Mouse (Mus musculus) forebrain, embryonic 13.5 days (tissue): ENCODE results near the gene Eya3. TPM values are rescaled to one million over a fixed set of nuclear protein-coding genes. Genes with fewer than 3 reads are reported as not detected.

Experiments
- polyA plus RNA-seq: library from polyadenylated mRNA; unstranded; fragments of >200 nt; fragmentation: Nextera tagmentation; extraction: Ambion mirVana; gene quantifications from 2 replicates; pipeline ENCODE4 v1.2.1, GENCODE M21; 2015

Gene Eya3
- polyA plus RNA-seq, 1 experiment from 2014 or later: 24.1 TPM

Other genes with a start within 250 kb of the Eya3 start
- gene Phactr4, start 216.5 kb upstream of the Eya3 start, polyA plus RNA-seq: 17.5 and 18.7 TPM in 2 replicates
- gene Med18, start 175.1 kb upstream of the Eya3 start, polyA plus RNA-seq: 26.1 and 28.1 TPM in 2 replicates
- 6.3 and 7.0 TPM in 2 replicates for gene Sesn2, start 128.5 kb upstream of the Eya3 start, polyA plus RNA-seq
- gene Atpif1, start 105.3 kb upstream of the Eya3 start, polyA plus RNA-seq: 1,115 and 1,299 TPM in 2 replicates
- 162 and 175 TPM in 2 replicates for gene Dnajc8, start 103.4 kb upstream of the Eya3 start, polyA plus RNA-seq
- gene Ptafr, start 74.9 kb upstream of the Eya3 start, polyA plus RNA-seq: 0.13 and 0.35 TPM in 2 replicates
- gene Xkr8, start 93.6 kb downstream of the Eya3 start, polyA plus RNA-seq: 3.2 and 3.3 TPM in 2 replicates
- 1.7 and 2.7 TPM in 2 replicates for gene Smpdl3b, start 118.3 kb downstream of the Eya3 start, polyA plus RNA-seq
- 114 and 123 TPM in 2 replicates for gene Rpa2, start 129.3 kb downstream of the Eya3 start, polyA plus RNA-seq
- 0.20 and 0.26 TPM in 2 replicates for gene Themis2, start 157.4 kb downstream of the Eya3 start, polyA plus RNA-seq
- gene Ppp1r8, start 204.2 kb downstream of the Eya3 start, polyA plus RNA-seq: 62.5 and 70.5 TPM in 2 replicates
- 116 and 119 TPM in 2 replicates for gene Stx12, start 245.5 kb downstream of the Eya3 start, polyA plus RNA-seq